Mouse (Mus musculus) right cerebral cortex, postnatal 36 days (tissue): ENCODE measurements around the gene Mpz.
"Not testable (repeated sequence)": the region's sequence is repeated elsewhere in the genome, so short reads cannot be mapped to it uniquely, and the experiment has no call there.

Experiments
- DNase-seq, 2 experiments: peaks; one replicate each; pipeline ENCODE4 v3.0.0; 2022; ENCODE audit warnings: low spot score in 2 of 2, mixed read lengths in 1 of 2

Mpz gene

DNA sequence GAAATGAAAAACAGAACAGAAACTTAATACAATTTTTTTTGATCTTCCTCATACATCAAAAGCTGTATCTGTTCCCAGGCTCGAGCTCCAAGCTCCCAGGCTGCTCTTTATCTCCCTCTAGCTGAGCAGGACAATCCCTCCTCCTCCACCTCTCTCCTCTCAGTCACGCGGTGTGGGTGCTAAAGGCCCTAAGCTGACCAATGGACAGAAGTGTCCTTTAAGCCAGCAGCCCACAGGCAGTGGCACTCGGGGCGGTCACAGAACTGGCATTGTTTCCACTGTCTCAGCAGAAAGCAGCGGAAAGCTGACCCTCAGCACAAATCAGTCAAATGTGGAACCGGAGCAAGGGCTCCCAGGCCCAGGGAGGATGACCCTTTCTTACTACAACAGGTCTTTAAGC is 21.3 kb upstream of the Mpz start:
- DNase-seq: peak; percentile 34 to 47

DNA sequence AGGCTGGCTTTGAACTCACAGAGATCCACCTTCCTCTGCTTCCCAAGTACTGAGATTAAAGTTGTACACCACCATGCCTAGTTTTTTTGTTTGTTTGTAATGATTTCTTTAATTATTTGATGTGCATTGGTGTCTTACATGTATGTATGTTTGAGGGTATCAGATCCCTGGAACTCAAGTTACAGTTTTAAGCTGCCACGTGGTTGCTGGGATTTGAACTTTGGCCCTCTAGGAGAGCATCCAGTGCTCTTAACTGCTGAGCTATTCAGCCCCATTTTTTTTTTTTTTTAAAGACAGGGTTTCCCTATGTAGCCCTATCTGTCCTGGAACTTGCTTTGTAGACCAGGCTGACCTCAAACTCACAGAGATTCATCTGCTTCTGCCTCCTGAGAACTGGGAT is 19.5 kb upstream of the Mpz start:
- no peak for DNase-seq

DNA sequence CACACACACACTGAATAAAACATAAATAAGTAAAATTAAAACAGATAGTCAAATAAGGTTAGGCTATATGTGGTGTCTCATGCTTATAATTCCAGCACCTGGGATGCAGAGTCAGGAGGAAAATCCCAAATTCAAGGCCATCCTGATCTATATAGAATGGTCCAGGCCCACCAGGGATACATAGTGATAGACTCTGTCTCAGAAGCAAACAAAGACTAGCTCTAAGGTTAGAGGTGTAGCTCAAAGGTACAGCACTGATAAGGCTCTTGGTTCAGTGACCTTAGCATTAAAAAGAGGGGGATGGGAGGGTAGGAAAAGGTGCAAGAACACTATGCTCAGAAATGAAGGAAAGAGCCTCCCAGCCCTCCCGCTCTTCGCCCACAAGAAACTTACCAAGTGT is 14.9 kb upstream of the Mpz start:
- no peak for DNase-seq

DNA sequence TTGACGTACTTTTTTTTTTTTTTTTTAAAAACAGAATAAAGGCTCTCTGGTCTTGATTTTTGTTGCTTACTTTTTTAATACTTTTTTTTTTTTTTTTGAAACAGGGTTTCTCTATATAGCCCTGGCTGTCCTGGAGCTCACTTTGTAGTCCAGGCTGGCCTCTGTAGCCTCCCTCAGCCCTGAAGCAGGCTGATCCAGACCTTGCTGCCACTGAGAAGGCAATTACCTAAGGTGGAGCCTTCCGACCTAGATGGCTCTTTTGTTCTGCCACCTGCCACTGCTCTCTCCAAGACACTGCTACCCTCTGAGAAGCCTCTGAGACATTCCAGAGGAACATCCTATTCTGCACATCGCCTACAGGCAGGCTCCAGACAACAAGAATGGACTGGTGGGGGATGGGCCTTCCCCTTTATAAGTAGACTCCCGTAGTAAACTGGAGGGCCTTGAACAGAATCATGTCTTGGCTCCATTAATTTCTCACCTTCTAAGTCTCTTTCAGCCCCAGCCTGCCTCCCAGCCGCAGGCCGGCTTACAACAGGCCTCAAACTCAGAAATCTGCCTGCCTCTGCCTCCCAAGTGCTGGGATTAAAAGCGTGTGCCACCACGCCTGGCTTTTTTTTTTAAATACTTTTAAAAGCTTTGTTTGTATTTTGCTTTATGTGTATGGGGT is 12.9 kb upstream of the Mpz start:
- not testable (repeated sequence) for DNase-seq

DNA sequence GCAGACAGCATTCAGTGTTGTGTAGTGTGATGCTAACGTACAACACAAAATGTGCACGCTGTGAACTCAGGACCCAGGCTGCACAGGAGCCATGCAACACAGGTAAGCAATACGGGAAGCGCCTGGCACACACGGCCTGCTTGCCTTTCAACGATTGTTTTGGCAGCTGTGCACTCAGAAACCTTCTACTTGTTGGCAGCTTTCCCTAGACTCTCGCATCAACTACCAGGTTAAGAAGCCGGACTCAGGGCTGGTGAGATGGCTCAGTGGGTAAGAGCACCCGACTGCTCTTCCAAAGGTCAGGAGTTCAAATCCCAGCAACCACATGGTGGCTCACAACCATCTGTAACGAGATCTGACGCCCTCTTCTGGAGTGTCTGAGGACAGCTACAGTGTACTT is 7.5 kb upstream of the Mpz start:
- DNase-seq: not testable (repeated sequence)

DNA sequence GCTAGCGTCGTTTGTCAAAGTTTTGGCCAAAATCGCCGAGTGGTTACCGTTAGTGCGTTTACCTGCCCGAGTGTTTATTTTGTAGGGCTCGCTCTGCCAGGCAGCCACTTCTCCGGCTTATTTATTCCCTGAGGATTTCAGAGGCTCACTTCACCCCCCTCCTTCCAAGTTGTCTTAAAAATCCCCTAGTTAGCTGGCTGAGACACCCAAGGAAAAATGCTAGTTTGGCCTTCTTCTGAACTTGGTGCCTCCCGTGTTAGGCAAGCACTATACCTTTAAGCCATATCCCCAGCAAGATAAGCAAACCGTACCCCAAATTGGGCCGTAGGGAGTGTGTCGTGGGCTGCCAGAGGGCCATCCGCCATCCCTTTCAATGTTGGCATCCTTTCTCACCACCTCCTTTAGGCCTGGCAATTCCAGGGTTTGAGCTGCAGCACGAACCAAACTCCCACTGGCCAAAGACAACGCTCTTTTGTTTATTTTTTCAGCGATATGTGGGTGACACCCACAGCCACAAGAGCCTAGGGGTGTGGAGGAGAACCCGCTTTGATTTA is 404 bp downstream of the Mpz start:
- peak; percentile 34 to 50 for DNase-seq

DNA sequence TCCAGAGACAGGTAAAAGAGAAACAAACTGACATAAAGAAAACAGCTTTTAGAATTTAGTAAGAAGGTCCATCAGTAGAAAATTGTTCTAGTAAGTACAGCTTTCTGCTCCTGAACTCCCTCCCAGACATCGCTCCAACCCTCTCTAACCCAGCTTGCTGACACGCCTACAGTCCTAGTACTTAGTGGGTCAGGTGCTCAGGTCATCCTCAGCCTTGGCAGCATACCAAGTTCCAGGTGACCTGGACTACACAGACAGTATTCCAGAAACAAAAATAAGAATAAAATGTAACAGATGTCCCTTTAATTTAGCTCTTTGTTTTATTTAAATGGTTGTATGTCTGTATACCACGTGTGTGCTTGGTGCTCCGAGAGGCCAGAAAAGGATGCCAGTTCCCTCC is 1.5 kb downstream of the Mpz start:
- no peak for DNase-seq

DNA sequence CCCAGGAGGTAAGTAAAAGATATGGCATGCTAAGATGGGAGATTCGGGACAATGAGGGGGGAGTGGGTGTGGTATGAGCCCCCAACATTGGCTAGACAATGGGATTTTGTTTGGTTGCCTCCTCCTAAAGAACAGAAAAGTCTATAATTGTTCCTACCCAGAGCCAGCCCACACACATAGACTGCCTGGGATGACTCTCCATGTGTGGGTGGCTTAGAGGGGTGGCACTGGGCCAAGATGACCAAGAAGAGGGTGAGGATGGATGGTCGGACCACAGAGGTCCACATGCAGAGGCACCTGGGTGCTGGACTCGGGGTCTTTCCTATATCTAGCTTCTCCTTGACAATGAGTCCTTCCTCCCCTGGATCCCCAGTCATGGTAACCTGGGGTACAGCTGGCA is 6.1 kb downstream of the Mpz start:
- peak in 1 of 2 experiments; percentile 11 for DNase-seq

DNA sequence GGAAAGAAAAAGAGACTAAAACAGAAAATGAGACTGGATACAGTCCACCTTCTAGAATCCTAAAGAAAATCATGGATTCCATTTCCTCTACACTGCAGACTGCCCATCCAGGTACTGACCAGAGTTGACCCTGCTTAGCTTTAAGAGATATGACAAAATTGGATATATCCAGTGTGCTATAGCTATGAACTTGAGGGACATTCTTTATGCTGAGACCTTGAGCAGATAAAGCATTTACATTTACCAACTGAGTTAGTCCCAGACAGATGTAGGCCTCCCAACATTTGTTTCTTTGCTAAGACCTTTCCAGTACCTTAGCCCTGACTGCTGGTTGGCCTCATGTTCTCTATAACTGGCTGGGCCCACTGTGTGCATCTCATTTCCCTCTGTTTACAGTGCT is 7.5 kb downstream of the Mpz start:
- DNase-seq: no peak

DNA sequence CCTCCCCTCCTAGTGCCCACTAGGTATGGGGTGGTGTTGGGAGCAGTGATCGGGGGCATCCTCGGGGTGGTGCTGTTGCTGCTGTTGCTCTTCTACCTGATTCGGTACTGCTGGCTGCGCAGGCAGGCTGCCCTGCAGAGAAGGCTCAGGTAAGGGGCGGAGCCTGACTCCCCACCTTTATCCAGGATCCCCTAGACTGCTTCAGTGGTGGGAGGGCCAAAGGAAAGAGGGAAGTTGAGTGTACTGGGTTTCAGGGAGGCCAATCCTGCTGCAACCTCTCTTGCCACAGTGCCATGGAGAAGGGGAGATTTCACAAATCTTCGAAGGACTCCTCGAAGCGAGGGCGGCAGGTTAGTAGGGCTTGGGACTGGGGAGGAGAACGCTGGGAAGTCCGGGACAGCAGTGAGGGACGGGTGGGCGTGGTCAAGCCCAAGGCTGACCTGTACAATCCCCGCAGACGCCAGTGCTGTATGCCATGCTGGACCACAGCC is 9.0 kb downstream of the Mpz start:
- DNase-seq: no peak

DNA sequence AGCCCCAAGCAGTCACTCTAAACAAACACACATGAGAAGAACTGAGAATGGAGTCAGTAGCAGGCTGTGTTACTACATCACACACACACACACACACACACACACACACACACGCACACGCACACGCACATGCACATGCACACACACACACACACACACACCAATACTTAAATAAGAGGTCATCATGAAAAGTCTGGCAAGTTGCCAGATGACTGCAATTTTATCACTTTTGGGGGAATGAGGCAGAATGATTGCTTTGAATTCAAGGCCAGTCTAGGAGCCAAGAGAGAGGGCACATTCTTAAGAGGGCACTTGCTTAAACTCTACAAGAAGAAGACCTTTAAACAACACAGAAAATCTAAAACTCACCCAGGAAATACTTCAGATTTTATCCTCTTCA is 12.0 kb downstream of the Mpz start:
- DNase-seq: no peak

DNA sequence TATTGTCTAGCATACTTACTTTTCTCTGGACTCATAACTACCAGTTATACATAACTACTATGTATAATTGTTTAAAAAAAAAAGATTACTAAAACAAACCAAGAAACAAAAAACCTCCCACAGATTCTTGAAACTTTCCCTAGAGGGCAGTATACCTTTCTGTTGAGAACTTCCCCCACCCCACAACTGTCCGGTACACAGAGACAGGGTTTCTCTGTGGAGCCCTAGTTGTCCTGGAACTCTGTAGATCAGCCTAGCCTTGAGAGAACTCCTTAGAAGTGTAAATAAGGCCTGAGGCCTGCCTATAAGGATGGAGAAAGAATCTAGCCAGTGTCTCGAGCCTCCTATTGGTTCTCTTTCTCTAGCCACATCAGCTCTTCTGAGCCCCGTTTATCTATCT is 13.7 kb downstream of the Mpz start:
- DNase-seq: no peak

DNA sequence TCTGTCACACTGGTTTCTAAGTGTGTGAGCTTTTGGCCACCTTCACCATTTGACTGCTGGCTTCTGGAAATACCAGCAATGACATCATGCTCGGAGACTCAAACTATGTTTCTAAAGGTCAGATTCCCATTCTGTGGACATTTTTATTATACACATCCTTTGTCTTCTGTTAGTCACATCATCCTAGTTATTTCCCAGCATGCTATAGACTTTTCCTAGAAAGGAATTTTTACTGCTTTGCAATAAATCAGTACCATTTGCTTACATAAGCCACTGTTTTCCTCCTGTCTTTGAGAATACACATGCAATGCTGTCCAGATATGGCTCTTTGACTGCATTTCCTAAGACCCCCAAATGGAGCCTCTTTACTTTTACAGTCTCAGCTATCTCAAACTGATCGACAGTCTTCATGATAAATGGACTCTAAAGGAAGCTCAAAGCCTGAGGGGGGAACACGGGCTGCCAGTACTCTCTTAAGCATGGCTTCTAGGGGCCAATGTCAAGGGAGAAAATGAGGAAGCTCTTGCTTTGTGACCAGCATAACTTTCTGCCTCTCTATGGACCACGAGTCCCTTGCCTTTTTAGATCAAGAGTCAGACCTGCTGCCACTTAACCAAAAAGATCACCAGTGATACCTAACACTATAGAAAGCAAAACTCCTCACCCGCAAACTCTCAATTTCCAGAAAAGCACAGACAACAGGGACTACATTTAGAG is 15.3 kb downstream of the Mpz start:
- no peak for DNase-seq

DNA sequence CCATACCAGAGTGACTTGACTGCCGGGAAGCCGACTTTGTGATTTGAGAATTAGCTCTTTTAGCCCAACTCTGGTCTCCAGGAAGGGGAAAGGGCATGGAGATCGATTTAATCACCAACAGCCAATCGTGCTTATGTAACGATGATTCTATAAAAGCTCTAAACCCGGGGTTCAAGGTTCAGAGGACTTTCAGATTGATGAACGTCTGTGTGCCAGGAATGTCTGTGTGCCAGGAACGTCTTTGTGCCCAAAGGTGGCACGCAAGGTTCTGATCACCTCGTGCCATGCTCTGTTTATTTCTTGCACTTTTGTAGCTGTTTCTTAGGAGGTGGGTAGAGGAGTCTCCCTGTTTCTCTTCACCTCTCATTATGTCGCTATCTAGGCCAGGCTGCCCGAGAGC is 18.4 kb downstream of the Mpz start:
- DNase-seq: no peak

DNA sequence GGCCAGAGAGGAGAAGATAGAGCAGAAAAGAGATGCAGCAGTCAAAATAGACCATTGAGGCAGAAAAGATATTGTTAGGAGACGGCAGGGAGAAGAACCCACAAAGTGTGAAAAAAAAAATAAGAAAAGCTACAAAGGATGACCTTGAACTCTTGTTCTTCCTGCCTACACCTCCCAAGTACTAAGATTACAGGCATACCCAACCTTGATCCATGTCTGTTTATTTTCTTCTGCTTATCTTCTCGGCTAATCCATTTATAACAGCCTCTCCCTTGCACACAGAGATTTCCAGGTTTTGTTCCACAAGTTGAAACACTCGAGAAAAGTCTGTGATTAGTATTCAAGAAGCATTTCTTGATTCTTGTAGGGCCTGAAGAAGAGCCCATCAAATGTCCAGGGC is 19.4 kb downstream of the Mpz start:
- DNase-seq: no peak

DNA sequence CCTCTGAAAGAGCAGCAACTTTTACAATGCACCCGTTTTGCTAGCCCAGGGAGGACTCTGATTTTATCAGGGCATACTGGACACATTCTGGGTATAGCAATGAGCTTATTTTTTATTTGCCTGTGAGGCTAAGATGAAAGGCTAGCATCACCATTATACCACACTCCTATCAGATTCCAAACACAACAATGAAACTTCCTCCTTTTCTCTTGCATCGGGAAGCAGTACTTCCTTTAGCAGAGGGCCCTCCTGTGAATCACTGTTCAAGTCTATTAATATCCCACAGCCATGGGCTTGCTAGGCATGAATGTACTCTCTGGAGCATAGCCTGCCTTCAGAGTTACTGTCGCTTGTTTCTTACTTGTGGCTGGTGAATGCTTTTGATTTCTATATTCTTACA is 20.6 kb downstream of the Mpz start:
- DNase-seq: no peak

DNA sequence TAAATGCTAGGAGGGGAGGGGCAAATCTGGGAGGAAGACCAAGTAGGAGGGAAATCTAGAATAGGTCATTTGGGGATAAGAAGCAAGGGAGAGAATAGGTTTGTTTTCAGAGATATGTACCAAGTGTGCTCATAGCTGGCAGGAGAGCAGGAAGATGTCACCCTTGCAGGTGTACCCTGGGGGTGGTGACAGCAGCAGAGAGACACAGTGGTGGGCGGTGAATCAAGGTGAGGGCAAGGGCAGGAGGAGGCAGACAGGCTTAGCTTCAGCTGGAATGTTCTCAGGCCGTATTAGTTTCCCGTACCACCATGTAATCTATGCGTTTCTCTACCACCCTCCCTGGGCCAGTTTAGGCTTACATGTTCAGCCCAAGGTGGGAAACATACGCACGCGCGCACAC is 22.3 kb downstream of the Mpz start:
- no peak for DNase-seq

DNA sequence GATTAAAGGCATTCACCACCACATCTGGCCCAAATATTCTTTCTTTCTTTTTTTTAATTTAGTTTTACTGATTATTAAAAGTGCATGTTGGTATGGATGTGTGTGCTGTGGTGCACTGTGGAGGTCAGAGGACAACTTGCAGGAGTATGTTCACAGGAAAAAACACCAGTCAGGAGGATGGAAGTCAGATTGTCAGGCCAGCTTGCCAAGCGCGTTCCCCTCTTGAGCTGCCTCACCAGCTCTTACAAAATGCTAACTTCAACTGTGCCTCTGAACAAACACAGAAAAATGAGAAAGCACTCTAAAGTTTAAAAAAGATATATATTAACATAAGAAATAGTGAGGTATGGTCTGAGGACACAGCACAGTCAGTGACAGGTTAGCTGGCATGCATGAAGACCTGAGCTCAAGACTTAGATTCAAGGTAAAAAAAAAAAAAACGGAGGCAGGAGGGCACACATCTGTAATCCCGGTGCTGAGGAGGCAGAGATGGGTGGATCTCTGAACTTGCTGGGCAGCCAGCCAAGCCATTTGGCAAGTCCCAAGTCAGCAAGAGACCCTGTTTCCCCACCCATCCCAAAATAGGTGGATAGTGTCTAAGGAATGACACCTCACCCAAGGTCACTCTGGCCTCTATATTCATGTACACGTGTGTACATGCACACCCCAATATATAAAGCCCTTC is 29.1 kb downstream of the Mpz start:
- no peak for DNase-seq

DNA sequence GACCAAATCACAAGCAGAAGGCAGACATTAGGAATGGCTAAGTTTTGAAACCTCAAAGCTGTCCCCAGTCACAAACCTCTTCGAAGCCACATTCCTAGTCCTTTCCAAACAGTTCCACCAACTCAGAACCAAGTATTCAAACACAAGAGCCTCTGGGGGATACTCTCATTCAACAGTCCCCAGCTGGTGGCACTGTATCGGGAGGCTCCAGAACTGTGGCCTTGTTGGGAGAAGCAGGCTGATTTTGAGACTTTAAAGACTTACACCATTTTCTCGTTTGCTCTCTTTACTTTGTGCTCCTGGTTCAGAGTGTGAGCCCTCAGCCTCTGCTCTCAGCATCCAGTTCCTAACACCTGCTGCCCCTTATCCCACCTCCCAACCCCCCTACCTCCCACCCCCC is 32.5 kb downstream of the Mpz start:
- DNase-seq: no peak

DNA sequence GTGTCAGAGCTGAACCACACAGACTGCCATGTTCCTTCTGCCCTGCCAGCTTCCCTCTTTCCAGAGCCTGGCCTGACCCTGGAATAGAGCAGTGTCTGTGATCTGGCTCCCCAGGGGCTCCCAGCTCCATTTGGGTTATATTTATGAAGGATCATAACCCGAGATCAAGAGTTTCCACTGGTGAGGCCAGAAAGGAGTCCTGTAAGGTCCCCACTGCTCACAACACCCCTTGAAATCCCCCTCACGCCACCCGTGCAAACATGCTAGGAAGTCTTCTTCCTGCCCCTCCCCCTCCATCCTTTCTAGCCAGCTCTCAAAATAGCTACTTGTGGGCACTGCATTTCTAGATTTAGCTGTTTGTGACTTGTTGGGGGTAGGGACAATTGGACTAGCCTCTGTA is 33.1 kb downstream of the Mpz start:
- no peak for DNase-seq

DNA sequence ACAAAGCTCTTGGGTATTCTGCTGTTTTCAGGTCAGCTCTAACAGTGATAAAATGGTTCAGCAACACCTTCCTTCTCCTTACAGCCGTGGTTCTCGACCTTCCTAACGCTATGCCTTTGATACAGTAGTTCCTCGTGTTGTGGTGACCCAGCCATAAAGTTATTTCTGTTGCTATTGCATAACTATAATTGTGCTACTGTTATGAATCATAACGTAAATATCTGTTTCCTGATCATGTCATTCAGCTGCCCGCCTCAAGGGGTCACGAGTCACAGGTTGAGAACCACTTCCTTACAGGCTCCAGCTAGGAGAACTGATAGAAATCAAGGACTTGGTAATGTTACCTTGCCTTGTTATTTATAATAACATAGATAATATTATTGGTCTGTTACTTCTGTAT is 33.8 kb downstream of the Mpz start:
- DNase-seq: no peak

DNA sequence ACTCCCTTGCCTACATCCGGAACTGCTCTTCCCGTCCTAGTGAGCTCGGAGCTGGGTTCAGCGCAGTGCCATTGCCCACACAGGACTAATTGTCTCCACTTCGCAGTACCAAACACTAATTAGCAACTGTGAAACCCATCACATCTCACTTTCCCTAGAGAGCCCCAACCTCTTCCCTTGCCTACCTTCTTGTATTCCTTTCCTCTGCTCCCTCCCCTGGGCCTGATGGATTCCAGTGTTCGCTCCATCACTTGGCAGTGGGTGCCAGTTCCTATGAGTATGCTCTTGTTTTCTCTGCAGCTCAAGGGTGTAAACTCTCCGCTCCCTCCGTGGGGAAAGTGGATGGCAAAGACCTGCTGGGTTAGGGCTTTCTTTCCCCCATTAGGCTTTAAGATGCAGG is 35.1 kb downstream of the Mpz start:
- no peak for DNase-seq
